Mouse (Mus musculus): ENCODE measurements around the gene Lpp. TPM values are rescaled to one million over a fixed set of nuclear protein-coding genes. Genes with fewer than 3 reads are reported as not detected.

Lpp gene
- polyA plus RNA-seq (2015; fragmentation: Nextera tagmentation; extraction: Ambion mirVana): 69.5 and 73.3 TPM in 2 replicates

DNA sequence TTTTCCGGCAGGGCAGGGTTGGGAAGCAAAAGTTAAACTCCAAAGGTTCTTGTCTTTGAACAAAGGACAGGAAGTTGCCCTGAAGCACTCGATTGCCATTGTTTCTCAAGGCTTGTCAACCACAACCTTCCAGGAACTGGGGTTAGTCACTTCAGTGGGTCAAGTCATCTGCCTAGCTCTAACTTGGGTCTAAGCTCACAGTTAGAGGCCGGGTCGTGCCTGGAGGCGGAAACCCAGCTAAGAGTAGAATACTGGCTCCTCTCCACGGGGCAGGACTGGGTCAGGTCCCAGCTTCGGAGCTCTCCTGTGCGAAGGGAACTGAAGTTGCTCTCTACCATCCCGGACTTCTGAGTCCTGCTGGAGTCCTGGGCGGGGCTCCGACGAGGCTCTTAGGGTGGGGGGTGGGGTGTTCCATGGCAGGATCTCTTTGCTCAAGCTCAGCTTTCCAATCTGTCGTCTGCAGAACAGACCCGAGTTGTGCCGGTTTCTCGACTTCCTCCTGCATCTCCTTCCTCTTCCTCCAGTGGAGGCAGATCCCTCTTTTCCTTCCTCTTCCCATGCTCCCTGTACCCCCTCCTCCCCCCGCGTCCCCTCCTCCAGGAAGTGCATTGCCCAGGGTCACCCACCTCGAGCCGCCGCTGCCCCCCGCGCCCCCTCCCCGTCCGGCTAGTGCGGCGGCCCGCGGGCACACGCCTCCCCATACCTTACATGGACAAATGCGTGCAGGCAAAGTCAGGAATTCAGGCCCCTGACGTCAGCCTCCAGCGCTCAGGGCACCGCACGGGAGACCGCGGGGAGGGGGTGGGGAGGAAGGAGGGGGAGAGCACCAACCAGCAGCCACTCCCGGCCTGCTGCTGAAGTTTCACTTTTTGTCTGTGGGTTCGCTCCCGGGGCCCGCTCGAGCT is at the start of gene Lpp:
Gene Lpp (plus strand): TSS at position 857 of the 905 bp plus-strand sequence.
- H3K36me3 ChIP-seq: no peaks in the 10 kb centered on the region
- ATAC-seq (ENCODE audit: insufficient read depth, low FRiP score, low read depth): peak; percentile 85
- peaks cover 26% of the 10 kb centered on the region for H3K4me1 ChIP-seq
- peak within 1 kb of the TSS; percentile 99 for H3K27ac ChIP-seq
- H3K9me3 ChIP-seq: no peaks in the 10 kb centered on the region
- H3K4me3 ChIP-seq (replicated peaks): peak within 1 kb of the TSS; percentile 93
- WGBS: 2% methylated on average over 42 of the region's 42 CpGs
- H3K27me3 ChIP-seq (replicated peaks): no peaks in the 10 kb centered on the region
- peak within 1 kb of the TSS; percentile 72 for H3K4me2 ChIP-seq
- H3K9ac ChIP-seq: peak within 1 kb of the TSS; percentile 94

GRCm38 (mm10) chr16:24347582-24348411 is 45.5 kb upstream of the Lpp start:
- Histone ChIP-seq H3K27ac (no peak overlapping the region), H3K4me2 (no peak overlapping the region), H3K4me3 (replicated peaks) (no peak overlapping the region), H3K27me3 (replicated peaks) (no peaks in the 10 kb centered on the region), H3K36me3 (no peaks in the 10 kb centered on the region), H3K9ac (no peak overlapping the region), H3K4me1 (no peaks in the 10 kb centered on the region), H3K9me3 (no peaks in the 10 kb centered on the region)
- 65% methylated on average over 21 of the region's 21 CpGs for WGBS
- no peak for ATAC-seq (ENCODE audit: insufficient read depth, low FRiP score, low read depth)

DNA sequence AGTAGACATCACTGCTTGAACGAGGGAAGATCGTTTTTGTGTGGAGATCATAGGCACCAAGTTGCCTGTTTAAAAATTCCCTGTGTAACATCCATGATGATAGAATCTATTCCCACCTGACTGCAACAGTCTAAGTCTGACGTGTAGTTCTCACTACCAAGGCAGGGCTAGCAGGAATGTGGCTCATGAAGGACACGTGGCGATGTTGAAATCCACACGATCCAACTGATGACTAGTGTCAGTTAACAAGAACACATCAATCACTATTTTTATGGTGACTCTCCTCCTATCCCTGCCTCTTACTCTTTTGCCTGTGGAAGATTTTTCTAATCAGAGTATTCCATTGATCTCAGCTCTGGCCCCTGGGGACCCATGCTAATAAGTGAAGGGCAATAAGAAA is 43.0 kb upstream of the Lpp start:
- WGBS: 80% methylated on average over 6 of the region's 6 CpGs
- no peak overlapping the region for H3K27ac ChIP-seq

DNA sequence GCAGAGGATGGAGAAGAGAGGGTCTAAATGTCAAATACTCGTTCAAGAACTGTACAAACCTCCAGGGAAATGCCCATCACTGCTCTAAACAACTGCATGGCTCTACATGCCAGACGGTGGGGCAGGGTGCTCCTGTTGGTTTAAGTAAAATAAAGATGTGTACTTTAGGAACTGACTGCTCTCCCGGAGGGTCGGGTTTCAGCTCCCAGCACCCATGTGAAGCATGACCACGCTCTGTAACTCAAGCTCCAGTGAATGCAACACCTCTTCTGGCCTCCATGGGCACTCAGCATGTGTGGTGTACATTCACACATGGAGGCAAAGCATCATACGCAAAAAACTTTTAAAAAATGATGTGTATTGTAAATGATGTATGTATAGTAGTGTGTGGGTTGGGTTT is 42.6 kb upstream of the Lpp start:
- Histone ChIP-seq H3K27ac (no peak overlapping the region), H3K27me3 (replicated peaks) (no peaks in the 10 kb centered on the region), H3K9ac (no peak overlapping the region), H3K4me1 (0 out of 2 replicates have a peak, but pooled peaks cover 4% of the 10 kb centered on the region), H3K9me3 (no peaks in the 10 kb centered on the region), H3K4me2 (no peak overlapping the region), H3K4me3 (replicated peaks) (no peak overlapping the region), H3K36me3 (no peaks in the 10 kb centered on the region)
- 61% methylated on average over 6 of the region's 6 CpGs for WGBS
- ATAC-seq (ENCODE audit: insufficient read depth, low FRiP score, low read depth): no peak

More for the DNA sequence above, 43.0 kb upstream of the Lpp start:
- no peak overlapping the region for H3K4me3 ChIP-seq (replicated peaks)
- no peaks in the 10 kb centered on the region for H3K36me3 ChIP-seq
- H3K4me2 ChIP-seq: no peak overlapping the region
- H3K4me1 ChIP-seq: 0 out of 2 replicates have a peak, but pooled peaks cover 4% of the 10 kb centered on the region
- no peak for ATAC-seq (ENCODE audit: insufficient read depth, low FRiP score, low read depth)
- H3K9me3 ChIP-seq: no peaks in the 10 kb centered on the region
- no peaks in the 10 kb centered on the region for H3K27me3 ChIP-seq (replicated peaks)
- no peak overlapping the region for H3K9ac ChIP-seq

- no peak for ATAC-seq (ENCODE audit: insufficient read depth, low FRiP score, low read depth)
- Histone ChIP-seq H3K4me3 (replicated peaks) (no peak overlapping the region), H3K27me3 (replicated peaks) (no peaks in the 10 kb centered on the region), H3K4me2 (no peak overlapping the region), H3K9ac (no peak overlapping the region), H3K9me3 (no peaks in the 10 kb centered on the region), H3K36me3 (no peaks in the 10 kb centered on the region), H3K27ac (no peak overlapping the region), H3K4me1 (0 out of 2 replicates have a peak, but pooled peaks cover 4% of the 10 kb centered on the region)
- 95% methylated on average over 1 of the region's 1 CpGs for WGBS
These were observed 41.5 kb upstream of the Lpp start for GRCm38 (mm10) chr16:24351811-24352210.

DNA sequence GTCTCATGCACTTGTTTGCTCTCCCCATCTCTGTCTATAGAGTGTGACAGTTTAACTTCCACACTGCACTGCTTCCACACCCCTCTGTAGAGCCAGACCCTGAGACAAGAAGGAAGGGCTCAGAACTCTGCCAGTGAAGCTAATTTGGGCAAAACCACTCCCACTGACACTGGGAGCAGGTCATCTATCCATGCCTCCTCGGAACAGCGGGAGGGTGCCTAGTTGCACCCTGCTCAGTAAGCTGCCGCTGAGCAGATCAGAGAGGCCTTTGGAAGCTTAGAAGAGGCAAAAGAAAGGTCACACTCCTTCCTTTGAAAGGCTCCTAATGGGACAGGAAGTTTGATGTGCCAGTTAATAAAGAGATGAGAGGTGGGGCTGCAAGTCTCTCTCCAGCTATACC is 39.5 kb upstream of the Lpp start:
- H3K9me3 ChIP-seq: no peaks in the 10 kb centered on the region
- H3K4me2 ChIP-seq: no peak overlapping the region
- H3K27me3 ChIP-seq (replicated peaks): no peaks in the 10 kb centered on the region
- 0 out of 2 replicates have a peak, but pooled peaks cover 4% of the 10 kb centered on the region for H3K4me1 ChIP-seq
- WGBS: 12% methylated on average over 3 of the region's 3 CpGs
- no peak overlapping the region for H3K27ac ChIP-seq
- no peaks in the 10 kb centered on the region for H3K36me3 ChIP-seq
- ATAC-seq (ENCODE audit: insufficient read depth, low FRiP score, low read depth): no peak
- no peak overlapping the region for H3K9ac ChIP-seq
- H3K4me3 ChIP-seq (replicated peaks): no peak overlapping the region

GRCm38 (mm10) chr16:24361667-24362066 is 31.6 kb upstream of the Lpp start:
- Histone ChIP-seq H3K36me3 (no peaks in the 10 kb centered on the region), H3K4me2 (no peak overlapping the region), H3K4me3 (replicated peaks) (no peak overlapping the region), H3K27me3 (replicated peaks) (no peaks in the 10 kb centered on the region), H3K27ac (no peak overlapping the region), H3K9ac (no peak overlapping the region), H3K4me1 (no peaks in the 10 kb centered on the region), H3K9me3 (no peaks in the 10 kb centered on the region)
- no peak for ATAC-seq (ENCODE audit: insufficient read depth, low FRiP score, low read depth)
- WGBS: 80% methylated on average over 1 of the region's 1 CpGs

DNA sequence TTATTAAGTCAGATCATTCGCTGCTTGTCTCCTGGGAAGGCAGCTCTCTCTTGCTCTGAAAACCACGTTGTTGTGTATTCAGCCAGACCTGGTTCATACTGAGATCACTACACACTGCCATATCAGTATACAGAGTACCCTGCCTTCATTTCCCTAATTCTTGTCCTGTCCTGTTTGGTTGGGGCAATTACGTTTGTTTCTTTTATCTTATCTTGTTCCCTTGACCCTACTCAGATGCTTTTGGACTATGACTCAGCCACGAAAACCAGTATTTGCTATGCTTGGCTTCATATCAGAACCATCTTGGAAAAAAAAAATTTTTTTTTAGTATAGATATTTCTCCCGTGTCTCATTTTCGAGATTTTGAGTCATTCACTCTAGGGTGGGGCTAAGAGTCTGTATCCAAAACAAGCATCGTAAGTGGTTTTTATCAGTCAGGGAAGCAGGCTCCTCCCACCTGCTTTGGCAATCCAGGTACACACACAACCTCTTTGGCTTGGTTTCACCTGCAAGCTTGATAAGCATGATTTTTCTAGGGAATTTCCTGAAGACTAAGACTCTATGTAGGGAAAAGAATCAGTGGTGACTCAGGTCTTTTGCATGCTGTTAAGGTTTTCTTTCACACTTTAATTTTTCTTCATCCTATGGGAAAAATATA is 29.1 kb upstream of the Lpp start:
- Histone ChIP-seq H3K36me3 (no peaks in the 10 kb centered on the region), H3K4me1 (no peaks in the 10 kb centered on the region), H3K27me3 (replicated peaks) (no peaks in the 10 kb centered on the region), H3K4me2 (no peak overlapping the region), H3K9ac (no peak overlapping the region), H3K4me3 (replicated peaks) (no peak overlapping the region), H3K9me3 (no peaks in the 10 kb centered on the region), H3K27ac (no peak overlapping the region)
- 66% methylated on average over 7 of the region's 7 CpGs for WGBS
- no peak for ATAC-seq (ENCODE audit: insufficient read depth, low FRiP score, low read depth)

GRCm38 (mm10) chr16:24365900-24366299 is 27.4 kb upstream of the Lpp start:
- Histone ChIP-seq H3K4me3 (replicated peaks) (no peak overlapping the region), H3K4me1 (no peaks in the 10 kb centered on the region), H3K27me3 (replicated peaks) (no peaks in the 10 kb centered on the region), H3K9ac (no peak overlapping the region), H3K36me3 (no peaks in the 10 kb centered on the region), H3K9me3 (no peaks in the 10 kb centered on the region), H3K27ac (no peak overlapping the region), H3K4me2 (no peak overlapping the region)
- 82% methylated on average over 4 of the region's 4 CpGs for WGBS
- ATAC-seq (ENCODE audit: insufficient read depth, low FRiP score, low read depth): no peak

- H3K27me3 ChIP-seq (replicated peaks): no peaks in the 10 kb centered on the region
- no peak overlapping the region for H3K4me2 ChIP-seq
- H3K9ac ChIP-seq: no peak overlapping the region
- H3K4me3 ChIP-seq (replicated peaks): no peak overlapping the region
- no peaks in the 10 kb centered on the region for H3K4me1 ChIP-seq
- WGBS: 47% methylated on average over 6 of the region's 6 CpGs
- no peaks in the 10 kb centered on the region for H3K9me3 ChIP-seq
- no peak overlapping the region for H3K27ac ChIP-seq
- ATAC-seq (ENCODE audit: insufficient read depth, low FRiP score, low read depth): no peak
- no peaks in the 10 kb centered on the region for H3K36me3 ChIP-seq
These were observed 26.2 kb upstream of the Lpp start for GRCm38 (mm10) chr16:24367071-24367470.

DNA sequence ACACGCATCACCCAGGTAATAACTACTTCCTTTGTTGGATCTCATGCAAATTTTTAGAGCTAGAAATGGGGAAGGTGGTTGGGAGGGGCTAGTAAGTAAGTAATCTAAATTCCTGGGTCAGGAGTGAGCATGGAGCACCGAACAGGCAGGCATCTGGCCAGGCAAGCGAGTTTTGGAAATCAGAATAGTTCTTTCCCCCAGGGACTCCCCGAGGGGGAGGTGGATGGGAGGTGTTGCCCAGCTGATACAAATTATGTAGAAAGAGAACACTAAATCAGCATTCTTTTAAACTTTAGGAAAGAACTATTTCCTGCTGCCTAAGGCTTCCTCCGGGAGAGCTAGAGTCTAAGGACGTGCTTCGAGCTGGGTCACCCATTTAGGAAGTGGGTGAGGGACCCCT is 25.8 kb upstream of the Lpp start:
- H3K4me3 ChIP-seq (replicated peaks): no peak overlapping the region
- no peak overlapping the region for H3K4me2 ChIP-seq
- H3K9ac ChIP-seq: no peak overlapping the region
- no peaks in the 10 kb centered on the region for H3K4me1 ChIP-seq
- H3K27ac ChIP-seq: no peak overlapping the region
- no peaks in the 10 kb centered on the region for H3K27me3 ChIP-seq (replicated peaks)
- WGBS: 43% methylated on average over 7 of the region's 7 CpGs
- no peaks in the 10 kb centered on the region for H3K36me3 ChIP-seq
- ATAC-seq (ENCODE audit: insufficient read depth, low FRiP score, low read depth): no peak
- H3K9me3 ChIP-seq: no peaks in the 10 kb centered on the region

All from stomach, embryonic 15.5 days (tissue).